Mouse (Mus musculus) heart, postnatal 14 days (tissue): ENCODE data around the gene Elfn2. TPM values are rescaled to one million over a fixed set of nuclear protein-coding genes. Genes with fewer than 3 reads are reported as not detected.

Source experiments
- DNase-seq, 2 experiments: peaks; one replicate each; pipeline ENCODE4 v3.0.0; 2021 to 2022
- intact Hi-C: fragments of 180-260 bp; cut with DNase I; formaldehyde crosslinking; loops from one replicate; pipeline ENCODE4 v1.15.1; 2025
- total RNA-seq, 2 experiments: library from RNA; stranded (reverse); gene quantifications; 2 replicates each; pipeline ENCODE4 v1.2.3; 2021

Elfn2 gene
- total RNA-seq, 2 experiments from 2014 or later, result 3.5 to 4.2 TPM

DNA sequence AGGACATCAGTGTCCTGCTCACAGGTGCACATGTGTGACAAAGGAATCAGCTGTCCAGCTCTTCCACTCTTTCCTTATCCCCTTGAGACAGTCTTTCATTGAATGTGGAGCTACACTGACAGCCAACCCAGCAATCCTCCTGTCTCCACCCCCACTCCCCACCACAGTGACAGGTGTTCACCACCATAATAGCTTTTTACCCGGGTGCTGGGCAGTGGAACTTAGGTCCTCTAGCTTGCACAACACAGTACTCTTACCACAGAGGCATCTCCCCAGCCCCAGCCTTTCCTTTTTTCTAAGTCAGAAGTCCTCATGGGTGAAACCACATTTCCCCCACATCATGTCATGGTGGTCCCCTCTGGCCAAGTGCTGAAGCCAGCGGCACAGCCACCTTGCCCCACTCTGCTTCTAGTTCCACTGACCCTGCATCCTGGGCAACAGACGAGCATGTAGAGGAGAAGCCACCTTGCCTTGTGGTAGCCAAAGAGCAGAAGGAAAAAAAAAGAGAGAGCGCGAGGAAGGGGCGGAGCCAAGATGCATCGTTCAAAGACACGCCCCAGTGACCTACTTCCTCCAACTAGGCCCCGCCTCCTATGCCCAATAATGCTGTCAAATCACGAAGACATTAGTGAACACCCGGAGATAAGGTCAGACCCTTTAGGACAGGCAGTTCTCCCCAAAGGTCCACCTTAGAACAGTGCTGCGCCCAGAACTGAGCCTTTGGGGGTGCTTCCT, 11.9 kb upstream of the Elfn2 start:
- DNase-seq, result no peak
- intact Hi-C loops, result no loop called here

DNA sequence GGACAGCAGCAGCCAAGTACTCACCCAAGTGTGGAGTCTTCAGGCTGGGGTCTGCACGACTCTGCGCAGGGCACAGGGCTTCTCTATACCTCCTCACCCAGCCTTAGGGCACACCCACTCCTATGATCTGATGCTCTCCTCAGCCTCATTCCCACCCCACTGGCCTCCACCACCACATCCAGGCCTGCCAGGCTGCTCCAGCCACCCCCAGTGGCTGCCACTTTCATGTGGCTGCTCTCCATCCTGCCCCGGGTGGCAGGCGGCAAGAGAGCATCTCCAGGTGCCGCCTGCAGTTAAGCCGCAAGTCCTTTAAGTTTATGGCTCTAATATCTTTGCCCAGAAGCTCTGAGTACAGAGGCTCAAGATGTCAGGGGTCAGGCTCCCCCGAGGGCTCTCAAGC, 8.1 kb upstream of the Elfn2 start:
- DNase-seq, result no peak
- intact Hi-C loops, result no loop called here

DNA sequence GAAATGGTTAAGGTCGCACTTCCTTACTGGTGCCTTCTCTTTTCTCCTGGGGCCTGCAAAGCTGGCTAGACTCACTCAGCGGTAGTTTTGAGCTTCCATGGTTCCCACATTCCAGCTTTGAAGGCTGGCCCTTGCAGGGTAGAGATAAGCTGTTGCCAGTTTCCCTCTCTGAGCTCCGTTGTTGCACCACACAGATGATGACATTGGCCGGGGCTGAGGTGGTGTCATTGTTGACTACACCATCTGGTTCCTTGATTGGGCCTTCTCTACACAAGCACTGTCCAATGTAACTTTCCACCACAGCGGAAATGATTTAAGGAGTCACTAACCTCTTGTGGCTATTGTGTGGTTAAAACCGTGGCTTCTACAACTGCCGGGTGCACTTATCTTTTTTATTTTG, 2.0 kb upstream of the Elfn2 start:
- intact Hi-C loops, result loop anchor here (1.0 to 2.0 kb wide), 2 partner anchors 42 to 97 kb away; no protein-coding TSS in a partner anchor

DNA sequence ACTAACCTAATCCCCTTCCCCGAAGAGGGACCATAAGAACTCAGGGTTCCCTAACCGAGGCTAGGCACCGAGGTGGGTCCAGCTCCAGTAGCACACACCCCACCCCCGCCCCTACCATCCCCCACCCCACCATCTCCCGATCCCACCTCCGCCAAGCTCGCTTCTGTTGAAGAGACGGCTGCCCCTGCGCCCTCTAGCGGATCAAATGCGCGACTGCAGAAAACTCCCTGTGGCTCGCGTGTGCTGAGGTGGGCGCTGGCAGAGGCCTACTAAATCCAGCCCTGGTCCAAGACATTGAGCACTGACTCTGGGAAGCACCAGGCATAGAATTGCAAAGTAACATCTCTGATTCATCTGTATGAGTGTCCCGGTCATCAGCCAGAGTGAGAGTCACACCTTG, 1.5 kb upstream of the Elfn2 start:
- DNase-seq, result peak; percentile 64 to 82
- intact Hi-C loops, result loop anchor here (1.0 to 2.0 kb wide), 2 partner anchors 41 to 97 kb away; no protein-coding TSS in a partner anchor

More for the DNA sequence above, 2.0 kb upstream of the Elfn2 start:
- peak; percentile 43 to 47 for DNase-seq

DNA sequence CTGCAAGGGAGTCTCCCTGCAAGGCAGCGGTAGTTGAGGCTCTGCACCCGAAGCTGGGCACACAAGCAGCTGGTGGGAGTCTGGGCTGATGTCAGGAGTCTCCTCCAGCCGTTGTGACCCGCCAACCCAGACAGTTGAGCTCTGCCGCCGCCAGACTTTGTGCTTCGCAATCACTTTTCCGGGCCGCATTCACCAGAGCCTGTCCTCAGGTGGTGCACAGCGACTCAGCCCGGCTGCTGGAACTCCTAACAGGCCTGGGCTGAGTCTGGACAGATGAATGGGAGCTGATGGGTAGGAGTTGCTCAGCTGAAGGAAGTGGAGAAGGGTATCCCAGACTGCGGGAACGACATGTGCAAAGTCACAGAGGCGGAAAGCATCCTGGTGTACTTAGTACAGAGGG, 845 bp upstream of the Elfn2 start:
- intact Hi-C loops, result no loop called here
- no peak for DNase-seq

- DNase-seq, result no peak
- intact Hi-C loops, result no loop called here
These were observed 1.6 kb downstream of the Elfn2 start for GRCm38 (mm10) chr15:78716936-78717335.

DNA sequence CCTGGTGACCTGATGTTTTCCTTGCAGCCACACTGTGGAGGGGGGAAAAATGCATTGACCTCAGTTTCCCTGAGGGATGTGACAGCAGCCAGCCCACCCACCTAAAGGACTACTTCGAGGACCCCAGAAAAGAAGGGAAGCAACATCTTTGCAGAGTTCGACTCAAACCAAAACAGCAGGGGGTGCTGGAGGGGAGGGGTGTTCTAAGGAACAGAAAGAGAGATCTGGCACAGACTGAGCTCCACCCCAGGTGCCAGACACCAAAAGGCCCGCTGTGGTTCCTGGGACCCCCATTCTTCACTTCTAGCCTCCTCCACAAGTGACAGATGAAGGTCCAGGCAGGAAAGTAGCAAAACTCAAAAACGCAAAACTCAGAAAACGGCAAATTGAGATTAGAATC, 2.7 kb downstream of the Elfn2 start:
- no peak for DNase-seq
- intact Hi-C loops, result no loop called here

- no peak for DNase-seq
- intact Hi-C loops, result no loop called here
These were observed 4.8 kb downstream of the Elfn2 start for GRCm38 (mm10) chr15:78713751-78714150.

DNA sequence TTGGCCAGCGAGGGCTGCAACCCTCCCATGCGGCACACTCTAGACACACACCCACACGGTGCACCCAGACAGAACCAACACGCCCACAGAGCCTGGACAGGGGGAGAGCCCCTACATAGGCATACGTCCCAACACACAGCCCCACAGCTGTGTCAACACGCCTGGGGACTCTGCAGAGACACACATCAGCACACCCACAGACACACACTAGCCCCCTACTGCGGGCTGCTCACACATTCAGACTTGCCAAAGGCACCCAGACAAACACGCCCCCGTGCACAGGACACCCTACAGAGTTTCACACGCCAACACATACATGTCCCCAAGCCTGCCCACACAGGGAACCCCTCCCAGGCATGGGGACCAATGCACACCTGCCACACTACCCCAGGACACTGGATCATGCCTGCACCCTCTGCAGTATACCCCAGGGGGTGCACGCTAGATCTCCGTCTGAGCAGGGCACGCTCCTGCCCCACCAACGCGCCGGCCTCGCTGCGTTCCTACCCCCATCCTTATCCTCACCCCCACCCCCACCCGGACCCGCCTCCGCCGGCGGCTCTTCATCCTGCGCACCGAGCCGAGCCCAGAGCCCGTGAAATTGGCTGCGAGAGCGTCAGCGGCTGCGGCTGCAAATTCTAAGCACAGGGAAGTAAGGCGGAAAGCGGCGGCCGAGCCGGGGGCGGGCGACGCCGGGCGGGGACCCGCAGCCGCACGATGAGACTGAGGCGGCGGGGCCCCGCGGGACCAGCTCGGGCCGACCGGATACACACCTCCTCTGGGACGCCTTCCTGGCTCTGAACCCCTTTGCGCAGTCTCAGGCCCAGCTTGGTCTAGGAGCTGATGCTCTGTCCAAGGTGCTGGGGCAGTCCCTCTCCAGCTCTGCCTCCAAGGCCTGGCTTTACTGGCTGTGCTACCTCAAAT, 6.0 kb downstream of the Elfn2 start:
- peak; percentile 17 to 36 for DNase-seq
- intact Hi-C loops, result no loop called here

GRCm38 (mm10) chr15:78711935-78712334, 6.6 kb downstream of the Elfn2 start:
- intact Hi-C loops, result no loop called here

DNA sequence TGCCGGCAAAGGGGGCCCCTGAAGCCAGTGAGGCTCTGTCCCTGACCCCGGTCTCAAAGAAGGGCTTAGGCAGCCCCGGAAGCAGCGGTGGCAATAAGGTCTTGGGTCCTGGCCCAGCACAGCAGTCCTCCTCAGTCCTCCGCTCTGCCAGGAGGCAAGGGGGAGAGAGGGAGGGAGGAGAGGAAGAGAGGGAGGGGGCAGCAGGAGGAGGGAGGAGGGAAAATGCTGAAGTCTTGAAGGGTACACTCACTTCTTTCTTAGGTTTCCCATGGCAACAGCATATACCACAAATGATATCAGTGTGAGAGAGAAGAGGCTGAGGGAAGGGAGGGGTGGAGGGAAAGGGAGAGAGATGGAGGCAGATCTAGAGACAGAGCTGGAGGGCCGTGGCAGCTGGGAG, 7.9 kb downstream of the Elfn2 start:
- intact Hi-C loops, result no loop called here
- DNase-seq, result no peak

More at GRCm38 (mm10) chr15:78711935-78712334, 6.6 kb downstream of the Elfn2 start:
- no peak for DNase-seq

- peak in 1 of 2 experiments; percentile 15 for DNase-seq
- intact Hi-C loops, result no loop called here
These were observed 8.8 kb downstream of the Elfn2 start for GRCm38 (mm10) chr15:78709767-78710166.

GRCm38 (mm10) chr15:78706630-78707029, 11.9 kb downstream of the Elfn2 start:
- intact Hi-C loops, result no loop called here
- DNase-seq, result no peak

GRCm38 (mm10) chr15:78704824-78705223, 13.7 kb downstream of the Elfn2 start:
- no peak for DNase-seq
- intact Hi-C loops, result no loop called here

GRCm38 (mm10) chr15:78704007-78704406, 14.6 kb downstream of the Elfn2 start:
- intact Hi-C loops, result no loop called here

DNA sequence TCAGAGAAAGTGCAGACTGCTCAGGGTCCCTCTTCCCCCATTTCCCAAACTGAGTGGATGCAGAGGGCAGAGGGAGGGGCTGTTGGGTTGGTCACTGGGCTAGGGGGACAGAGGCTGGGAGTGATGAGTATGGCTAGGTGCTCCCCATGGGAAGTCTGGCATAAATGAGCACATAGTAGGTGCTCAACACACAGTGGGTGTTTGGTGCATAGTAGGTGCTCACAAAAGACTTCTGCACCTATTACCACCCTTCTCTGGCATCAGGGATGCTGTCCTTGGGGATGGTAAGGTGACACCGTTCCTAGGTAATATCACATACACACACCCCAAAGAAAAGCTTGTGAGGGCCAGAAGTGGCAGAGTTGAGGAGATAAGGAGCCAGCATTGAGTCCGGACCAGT, 18.2 kb downstream of the Elfn2 start:
- DNase-seq, result no peak
- intact Hi-C loops, result no loop called here

More at GRCm38 (mm10) chr15:78704007-78704406, 14.6 kb downstream of the Elfn2 start:
- DNase-seq, result no peak

DNA sequence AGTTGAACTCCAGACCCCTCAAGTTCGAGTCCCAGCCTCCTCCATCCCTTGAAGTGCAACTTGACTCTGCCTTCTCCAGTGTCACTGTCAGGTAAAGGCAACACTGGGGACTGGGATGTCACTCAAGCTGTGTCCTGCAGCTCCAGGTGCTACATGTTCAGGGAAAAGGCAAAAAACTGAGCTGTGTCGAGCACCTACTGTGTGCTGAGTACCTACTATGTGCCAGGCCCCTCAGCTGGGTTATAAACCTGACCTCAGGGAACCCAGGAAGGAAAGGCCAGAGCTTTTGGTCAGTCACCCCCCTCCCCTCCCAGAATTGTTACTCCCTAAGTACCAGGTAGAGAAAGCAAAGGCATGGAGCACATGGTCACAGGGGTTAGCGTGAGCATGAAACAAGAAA, 19.1 kb downstream of the Elfn2 start:
- no peak for DNase-seq
- intact Hi-C loops, result no loop called here

GRCm38 (mm10) chr15:78698491-78699135, 20.0 kb downstream of the Elfn2 start:
- intact Hi-C loops, result no loop called here

GRCm38 (mm10) chr15:78698084-78698483, 20.5 kb downstream of the Elfn2 start:
- DNase-seq, result no peak
- intact Hi-C loops, result no loop called here

More at GRCm38 (mm10) chr15:78698491-78699135, 20.0 kb downstream of the Elfn2 start:
- DNase-seq, result no peak

DNA sequence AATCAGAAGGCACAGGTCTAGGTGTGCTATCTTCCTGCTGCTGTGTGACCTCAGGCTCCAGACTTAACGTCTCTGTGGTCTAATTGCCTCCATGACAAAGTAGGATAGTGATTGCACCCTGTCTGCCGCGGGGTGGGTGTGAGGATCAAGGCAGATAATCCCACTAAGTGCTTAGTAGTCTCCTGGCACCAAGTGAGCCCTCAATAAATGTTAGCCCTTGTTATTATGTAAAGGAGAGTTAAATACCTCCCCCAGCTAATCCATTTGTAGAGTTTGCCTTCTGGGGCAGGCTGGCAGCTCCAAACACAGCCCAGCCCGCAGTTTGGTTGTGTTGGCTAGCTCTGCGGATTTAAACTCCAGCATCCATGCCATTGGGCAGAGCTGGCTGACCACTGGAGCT, 22.8 kb downstream of the Elfn2 start:
- intact Hi-C loops, result no loop called here
- no peak for DNase-seq

DNA sequence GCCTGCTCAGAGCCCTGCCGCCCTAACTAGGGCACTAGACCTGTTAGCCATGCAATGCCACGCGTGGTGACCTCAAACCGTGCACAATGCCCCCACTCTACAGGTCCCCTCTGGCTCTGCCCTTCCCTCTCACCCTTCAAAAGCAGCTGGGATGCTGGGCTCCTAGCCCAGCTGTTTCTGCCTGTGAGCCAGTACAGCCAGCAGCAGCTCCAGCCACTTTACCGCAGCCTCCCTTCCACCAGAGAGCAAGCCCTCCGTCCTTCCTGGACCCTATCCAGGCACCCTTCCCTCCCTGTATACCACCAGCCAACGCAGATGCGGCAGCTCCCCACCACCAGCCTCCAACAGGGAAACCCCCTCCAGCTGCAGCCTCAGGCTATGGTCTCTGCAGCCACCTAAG, 26.1 kb downstream of the Elfn2 start:
- intact Hi-C loops, result no loop called here
- DNase-seq, result no peak
